Mouse (Mus musculus): ENCODE measurements at regions not wholly inside any gene's neighbourhood (a gene's known extent, or its start where the extent isn't known, plus 50 kb on each side); places are given as distances from the start of the nearest gene placed in this dataset.

GRCm38 (mm10) chr4:131496900-131497299, 341.2 kb downstream of the Ptpru start:
- H3K9me3 ChIP-seq (ENCODE audit: low read length): no peaks in the 10 kb centered on the region
- H3K4me3 ChIP-seq (ENCODE audit: low read depth, low read length): no peak overlapping the region
- H3K36me3 ChIP-seq (ENCODE audit: insufficient read depth): no peaks in the 10 kb centered on the region
- no peak overlapping the region for H3K27ac ChIP-seq (ENCODE audit: low read depth, low read length)
- peaks cover 4% of the 10 kb centered on the region for H3K4me1 ChIP-seq (ENCODE audit: insufficient read depth)
- TF ChIP-seq CTCF (IDR thresholded peaks at IDR 0.05; ENCODE audit: low read depth): no peak
- no peak overlapping the region for H3K4me2 ChIP-seq (ENCODE audit: low read depth)
- no peak overlapping the region for H3K9ac ChIP-seq
- 25% methylated on average over 5 of the region's 5 CpGs for WGBS
- DNase-seq (no peak), ATAC-seq (no peak)
- no peaks in the 10 kb centered on the region for H3K27me3 ChIP-seq (ENCODE audit: insufficient read depth, low read length)

DNA sequence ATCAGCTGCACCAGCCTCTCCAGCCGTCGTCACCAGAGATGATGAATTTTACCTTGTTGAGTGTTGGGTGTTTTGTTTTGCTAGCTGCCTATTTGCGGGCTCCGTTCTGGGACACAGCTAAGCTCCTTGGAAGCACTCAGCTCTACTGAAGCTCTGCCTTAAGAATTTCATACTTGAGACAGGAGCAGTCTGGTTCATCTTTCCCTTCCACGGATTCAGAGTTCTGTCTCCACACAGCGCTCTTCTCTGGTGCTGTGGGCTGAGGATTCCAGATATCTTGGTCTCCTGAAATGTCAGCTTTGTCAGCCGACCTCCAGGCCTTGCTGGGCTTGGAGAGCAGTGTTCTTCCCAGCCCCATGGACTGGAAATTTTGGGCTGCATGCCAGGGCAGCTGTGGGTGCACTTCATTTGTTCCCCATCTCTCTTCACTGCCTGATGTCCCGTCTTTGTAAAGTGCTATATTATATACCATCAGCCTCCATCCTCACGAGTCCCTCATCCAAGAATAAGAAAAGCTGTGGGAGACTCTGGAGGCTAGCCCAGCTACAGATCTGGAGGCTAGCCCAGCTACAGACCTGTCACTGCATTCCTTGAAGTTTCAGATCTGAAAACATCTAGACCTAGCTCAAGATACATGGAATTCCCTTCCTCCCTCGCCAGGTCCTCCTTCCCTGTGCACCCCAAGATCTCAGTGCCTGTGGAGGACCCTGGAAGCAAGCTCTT, 337.0 kb downstream of the Ptpru start:
- 77% methylated on average over 10 of the region's 10 CpGs for WGBS
- Histone ChIP-seq H3K4me3 (ENCODE audit: low read depth, low read length) (no peak overlapping the region), H3K9me3 (ENCODE audit: low read length) (no peaks in the 10 kb centered on the region), H3K27ac (ENCODE audit: low read depth, low read length) (no peak overlapping the region), H3K9ac (no peak overlapping the region), H3K4me1 (ENCODE audit: insufficient read depth) (peaks cover 4% of the 10 kb centered on the region), H3K36me3 (ENCODE audit: insufficient read depth) (no peaks in the 10 kb centered on the region), H3K4me2 (ENCODE audit: low read depth) (no peak overlapping the region), H3K27me3 (ENCODE audit: insufficient read depth, low read length) (no peaks in the 10 kb centered on the region)
- TF ChIP-seq CTCF (IDR thresholded peaks at IDR 0.05; ENCODE audit: low read depth): no peak
- no peak for ATAC-seq
- DNase-seq: no peak

GRCm38 (mm10) chr4:131508154-131508553, 329.9 kb downstream of the Ptpru start:
- ATAC-seq (no peak), DNase-seq (no peak)
- no peaks in the 10 kb centered on the region for H3K4me1 ChIP-seq (ENCODE audit: insufficient read depth)
- no peaks in the 10 kb centered on the region for H3K27me3 ChIP-seq (ENCODE audit: insufficient read depth, low read length)
- H3K27ac ChIP-seq (ENCODE audit: low read depth, low read length): no peak overlapping the region
- H3K36me3 ChIP-seq (ENCODE audit: insufficient read depth): no peaks in the 10 kb centered on the region
- 75% methylated on average over 7 of the region's 7 CpGs for WGBS
- no peak overlapping the region for H3K9ac ChIP-seq
- no peak for TF ChIP-seq CTCF (IDR thresholded peaks at IDR 0.05; ENCODE audit: low read depth)
- no peak overlapping the region for H3K4me3 ChIP-seq (ENCODE audit: low read depth, low read length)
- no peaks in the 10 kb centered on the region for H3K9me3 ChIP-seq (ENCODE audit: low read length)
- H3K4me2 ChIP-seq (ENCODE audit: low read depth): no peak overlapping the region

- DNase-seq (no peak), ATAC-seq (peak; percentile 56)
- H3K4me1 ChIP-seq (ENCODE audit: insufficient read depth): no peaks in the 10 kb centered on the region
- no peak for TF ChIP-seq CTCF (IDR thresholded peaks at IDR 0.05; ENCODE audit: low read depth)
- no peak overlapping the region for H3K9ac ChIP-seq
- H3K36me3 ChIP-seq (ENCODE audit: insufficient read depth): no peaks in the 10 kb centered on the region
- no peak overlapping the region for H3K4me2 ChIP-seq (ENCODE audit: low read depth)
- no peaks in the 10 kb centered on the region for H3K9me3 ChIP-seq (ENCODE audit: low read length)
- H3K27ac ChIP-seq (ENCODE audit: low read depth, low read length): no peak overlapping the region
- 52% methylated on average over 3 of the region's 3 CpGs for WGBS
- H3K4me3 ChIP-seq (ENCODE audit: low read depth, low read length): no peak overlapping the region
- H3K27me3 ChIP-seq (ENCODE audit: insufficient read depth, low read length): no peaks in the 10 kb centered on the region
Measured at GRCm38 (mm10) chr4:131511586-131511985, 326.5 kb downstream of the Ptpru start.

DNA sequence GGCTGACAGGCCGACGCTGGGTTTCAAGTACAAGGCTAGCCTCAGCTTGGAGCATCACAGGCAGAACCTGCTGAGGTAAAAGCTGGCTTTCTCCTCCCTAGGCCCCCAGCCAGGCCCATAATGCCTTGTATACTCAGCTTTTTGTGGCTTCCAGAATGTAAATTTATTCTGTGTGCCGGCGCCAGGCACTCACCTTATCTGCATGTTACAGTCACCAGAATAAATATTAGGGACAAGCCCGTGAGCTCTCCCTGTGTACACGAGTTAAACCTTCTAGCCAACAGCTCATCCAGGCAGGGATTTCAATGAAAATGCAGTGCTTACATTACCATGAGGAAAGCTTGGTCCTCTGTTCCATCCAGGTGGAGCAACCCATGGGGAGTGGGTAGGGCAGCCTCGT, 325.3 kb downstream of the Ptpru start:
- Histone ChIP-seq H3K4me2 (ENCODE audit: low read depth) (no peak overlapping the region), H3K36me3 (ENCODE audit: insufficient read depth) (no peaks in the 10 kb centered on the region), H3K4me3 (ENCODE audit: low read depth, low read length) (no peak overlapping the region), H3K4me1 (ENCODE audit: insufficient read depth) (no peaks in the 10 kb centered on the region), H3K27me3 (ENCODE audit: insufficient read depth, low read length) (no peaks in the 10 kb centered on the region), H3K9ac (no peak overlapping the region), H3K27ac (ENCODE audit: low read depth, low read length) (no peak overlapping the region), H3K9me3 (ENCODE audit: low read length) (no peaks in the 10 kb centered on the region)
- 66% methylated on average over 7 of the region's 7 CpGs for WGBS
- TF ChIP-seq CTCF (IDR thresholded peaks at IDR 0.05; ENCODE audit: low read depth): no peak
- no peak for ATAC-seq
- no peak for DNase-seq

GRCm38 (mm10) chr4:131520636-131521306, 317.3 kb downstream of the Ptpru start:
- ATAC-seq (peak; percentile 73), DNase-seq (peak; percentile 34)
- H3K9me3 ChIP-seq (ENCODE audit: low read length): no peaks in the 10 kb centered on the region
- H3K27me3 ChIP-seq (ENCODE audit: insufficient read depth, low read length): no peaks in the 10 kb centered on the region
- no peak overlapping the region for H3K27ac ChIP-seq (ENCODE audit: low read depth, low read length)
- no peak overlapping the region for H3K4me2 ChIP-seq (ENCODE audit: low read depth)
- TF ChIP-seq CTCF (IDR thresholded peaks at IDR 0.05; ENCODE audit: low read depth): no peak
- H3K9ac ChIP-seq: no peak overlapping the region
- no peak overlapping the region for H3K4me3 ChIP-seq (ENCODE audit: low read depth, low read length)
- no peaks in the 10 kb centered on the region for H3K36me3 ChIP-seq (ENCODE audit: insufficient read depth)
- H3K4me1 ChIP-seq (ENCODE audit: insufficient read depth): peaks cover 3% of the 10 kb centered on the region; the same call in 1 of the 2 replicates
- WGBS: 45% methylated on average over 10 of the region's 10 CpGs

DNA sequence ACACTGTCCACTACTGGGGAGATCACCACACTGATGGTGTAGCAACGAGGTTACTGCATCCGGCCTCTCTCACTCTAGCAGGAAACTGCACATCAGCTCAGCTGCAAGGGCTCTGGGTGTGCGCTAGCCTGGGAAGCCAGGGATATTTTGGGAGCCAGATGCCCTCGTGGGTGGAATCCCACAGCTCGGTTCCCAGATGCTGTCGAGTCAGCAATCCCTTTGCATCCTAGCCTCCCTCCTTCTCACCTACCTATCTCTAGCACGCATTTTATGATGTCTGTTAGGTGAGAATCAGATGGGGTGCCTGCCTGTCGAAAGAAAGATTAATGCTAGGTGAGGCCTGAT, 316.8 kb downstream of the Ptpru start:
- ATAC-seq: peak; percentile 42
- Histone ChIP-seq H3K9me3 (ENCODE audit: low read length) (no peaks in the 10 kb centered on the region), H3K4me2 (ENCODE audit: low read depth) (no peak overlapping the region), H3K27ac (ENCODE audit: low read depth, low read length) (no peak overlapping the region), H3K9ac (no peak overlapping the region), H3K4me3 (ENCODE audit: low read depth, low read length) (no peak overlapping the region), H3K4me1 (ENCODE audit: insufficient read depth) (peaks cover 3% of the 10 kb centered on the region; the same call in 1 of the 2 replicates), H3K27me3 (ENCODE audit: insufficient read depth, low read length) (no peaks in the 10 kb centered on the region), H3K36me3 (ENCODE audit: insufficient read depth) (no peaks in the 10 kb centered on the region)
- peak; percentile 29 for DNase-seq
- TF ChIP-seq CTCF (IDR thresholded peaks at IDR 0.05; ENCODE audit: low read depth): no peak
- WGBS: 77% methylated on average over 8 of the region's 8 CpGs

Measured in forebrain, postnatal 0 days (tissue).